Mouse (Mus musculus) thymus, postnatal 4 days (tissue): ENCODE measurements around the gene Fkrp.

Experiments used
- DNase-seq: peaks from one replicate; pipeline ENCODE4 v3.0.0; 2021

The Fkrp gene

DNA sequence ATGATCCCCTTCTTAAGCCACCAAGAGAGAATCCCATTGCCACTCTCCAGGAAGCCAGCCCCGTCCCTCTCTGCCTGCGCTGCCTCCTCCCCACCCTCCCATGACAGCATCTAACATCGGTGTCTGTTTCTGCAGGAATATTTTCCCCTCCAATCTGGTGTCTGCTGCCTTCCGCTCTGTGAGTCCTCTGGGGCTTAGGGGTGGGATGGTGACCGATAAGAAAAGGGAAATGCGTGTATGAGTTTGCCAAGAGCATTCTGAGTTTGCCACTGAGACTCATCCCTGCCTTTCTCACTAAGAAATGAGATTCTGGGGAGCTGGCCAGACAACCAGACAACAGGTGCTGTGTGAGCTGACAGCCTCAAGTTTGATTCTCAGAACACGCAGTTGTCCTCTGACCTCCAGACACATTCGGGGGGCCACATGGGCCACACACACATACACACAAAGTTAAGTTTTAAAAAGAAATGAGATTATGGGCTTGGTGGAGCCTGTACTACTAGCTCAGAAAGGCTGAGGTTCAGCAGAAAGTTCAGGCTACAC lies 30.9 kb downstream of the Fkrp start:
- no peak for DNase-seq

DNA sequence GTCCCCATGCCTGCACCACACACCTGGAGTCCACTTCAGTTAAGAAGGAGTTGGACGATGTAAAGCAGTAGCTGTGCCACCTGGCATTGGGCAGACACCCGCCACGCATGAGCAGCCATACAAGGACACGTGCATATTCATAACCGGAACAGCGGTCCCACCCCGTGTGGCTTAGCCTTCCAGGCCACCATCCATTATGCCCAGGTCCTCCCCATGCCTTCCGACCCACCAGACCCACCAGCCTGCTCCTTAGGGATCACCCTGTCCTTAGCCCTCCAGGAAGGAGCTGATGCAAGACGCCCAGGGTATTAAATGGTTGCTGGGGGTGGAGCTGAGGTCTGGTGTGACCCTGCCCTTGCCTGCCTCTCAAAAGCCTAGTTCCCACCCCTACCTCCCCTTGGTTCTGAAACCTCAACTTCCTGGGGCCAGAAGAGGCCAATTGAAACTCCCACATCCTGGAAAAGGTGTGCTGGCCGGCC lies 32.0 kb downstream of the Fkrp start:
- DNase-seq = no peak

DNA sequence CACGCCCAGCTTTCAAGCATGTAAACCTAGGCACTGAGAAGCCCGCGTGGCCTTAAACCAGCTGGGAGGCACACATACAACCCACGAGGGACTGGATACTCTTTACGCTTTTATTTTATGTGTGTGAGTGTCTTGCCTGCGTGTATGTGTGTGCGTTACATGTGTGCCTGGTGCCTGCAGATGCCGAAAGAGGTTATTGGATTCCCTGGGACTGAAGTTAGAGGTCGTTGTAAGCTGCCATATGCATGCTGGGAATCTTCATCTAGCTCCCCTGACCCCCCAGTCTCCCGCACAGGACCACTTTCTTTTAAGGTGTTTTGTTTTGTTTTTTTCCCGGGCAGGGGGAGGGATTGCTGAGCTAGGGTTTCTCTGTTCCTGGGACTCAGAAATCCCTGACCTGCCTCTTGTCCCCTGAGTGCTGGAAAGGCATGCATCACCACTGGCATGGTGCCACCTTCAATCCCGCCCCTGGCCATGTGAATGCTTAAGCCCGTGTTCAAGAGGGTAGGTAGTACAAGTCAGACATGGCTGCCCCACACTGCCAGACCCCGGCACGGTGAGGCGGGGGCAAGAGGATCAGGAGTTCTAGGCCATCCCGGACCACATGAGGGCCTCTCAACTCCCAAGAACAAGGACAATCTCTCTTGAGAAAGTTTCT lies 32.6 kb downstream of the Fkrp start:
- DNase-seq = no peak

DNA sequence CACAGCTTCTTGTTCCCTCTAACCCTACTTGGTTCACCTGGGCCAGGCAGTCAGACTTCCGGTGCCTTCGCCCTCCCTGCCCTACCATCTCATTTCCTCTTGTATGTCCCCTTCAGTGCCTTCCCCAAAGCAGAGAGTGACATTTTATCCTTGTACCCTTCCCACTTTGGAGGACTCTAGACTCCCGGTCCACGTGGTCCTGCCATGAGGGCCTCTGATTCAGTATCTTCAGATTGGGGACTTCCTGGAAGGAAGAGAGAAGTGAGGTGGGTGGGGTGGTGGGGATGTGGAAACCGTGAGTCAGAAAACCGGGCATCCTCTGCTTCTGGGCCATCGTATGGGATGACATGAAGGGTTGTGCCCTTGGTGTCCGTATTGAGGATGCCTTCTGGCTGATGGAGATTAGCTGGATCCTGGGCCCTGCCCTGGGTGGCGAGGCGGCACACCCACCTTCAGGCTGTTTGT lies 33.3 kb downstream of the Fkrp start:
- peak; percentile 58 for DNase-seq

DNA sequence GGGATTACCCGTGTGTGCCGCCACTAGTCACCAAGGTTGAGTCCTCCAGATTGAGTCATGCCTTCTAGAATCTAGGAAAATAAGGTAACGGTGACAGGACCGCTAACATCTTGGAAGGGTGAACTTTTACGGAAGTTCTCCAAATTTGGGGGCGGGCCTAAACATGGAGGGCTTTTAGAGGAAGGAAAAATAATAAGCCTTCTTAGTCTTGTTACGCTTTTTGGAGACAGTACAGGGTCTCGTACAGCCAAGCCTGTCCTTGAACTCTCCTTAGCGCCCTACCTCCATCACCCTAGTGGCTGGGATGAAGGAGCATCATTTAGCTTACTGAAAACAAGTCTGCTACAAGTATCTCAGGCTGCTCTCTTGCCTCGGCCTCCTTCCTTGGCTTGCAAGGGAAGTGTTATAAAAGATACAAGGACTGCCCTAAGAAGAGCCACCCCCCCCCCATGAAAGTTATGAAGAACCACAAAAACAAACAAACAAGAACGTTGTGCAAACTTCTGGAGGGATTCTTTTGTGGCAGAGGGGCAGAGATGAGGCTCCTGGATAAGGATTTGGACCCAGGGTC lies 33.9 kb downstream of the Fkrp start:
- DNase-seq = peak; percentile 31

DNA sequence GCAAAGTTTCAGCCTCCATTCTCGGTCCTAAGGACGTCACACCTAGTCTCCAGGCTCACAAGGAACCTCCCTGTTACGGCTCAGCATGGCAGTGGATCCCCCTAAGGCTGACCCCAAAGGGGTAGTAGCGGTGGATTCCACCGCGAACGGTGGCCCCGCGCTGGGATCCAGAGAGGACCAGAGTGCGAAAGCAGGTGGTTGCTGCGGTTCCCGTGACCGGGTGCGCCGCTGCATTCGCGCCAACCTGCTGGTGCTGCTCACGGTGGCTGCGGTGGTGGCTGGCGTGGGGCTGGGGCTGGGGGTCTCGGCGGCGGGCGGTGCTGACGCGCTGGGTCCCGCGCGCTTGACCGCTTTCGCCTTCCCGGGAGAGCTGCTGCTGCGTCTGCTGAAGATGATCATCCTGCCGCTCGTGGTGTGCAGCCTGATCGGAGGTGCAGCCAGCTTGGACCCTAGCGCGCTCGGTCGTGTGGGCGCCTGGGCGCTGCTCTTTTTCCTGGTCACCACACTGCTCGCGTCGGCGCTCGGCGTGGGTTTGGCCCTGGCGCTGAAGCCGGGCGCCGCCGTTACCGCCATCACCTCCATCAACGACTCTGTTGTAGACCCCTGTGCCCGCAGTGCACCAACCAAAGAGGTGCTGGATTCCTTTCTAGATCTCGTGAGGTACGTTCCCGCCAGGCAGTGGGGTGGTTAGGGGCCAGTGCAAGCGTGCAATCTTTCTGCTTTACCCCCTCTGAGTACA lies 34.5 kb downstream of the Fkrp start:
- DNase-seq = peak; percentile 70

DNA sequence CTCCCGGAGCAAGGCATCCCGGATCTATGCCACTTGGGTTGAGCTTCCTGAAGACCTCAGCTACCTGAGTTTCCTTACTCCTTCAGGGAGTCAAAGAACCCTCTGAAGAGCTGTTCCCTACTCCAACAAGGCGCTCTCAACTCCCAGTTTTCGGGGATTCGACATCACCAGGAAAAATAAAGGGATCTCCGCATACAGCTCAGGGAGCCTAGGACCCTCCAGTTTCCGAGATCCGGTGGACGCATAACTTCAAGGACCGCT lies 35.0 kb downstream of the Fkrp start:
- no peak for DNase-seq

DNA sequence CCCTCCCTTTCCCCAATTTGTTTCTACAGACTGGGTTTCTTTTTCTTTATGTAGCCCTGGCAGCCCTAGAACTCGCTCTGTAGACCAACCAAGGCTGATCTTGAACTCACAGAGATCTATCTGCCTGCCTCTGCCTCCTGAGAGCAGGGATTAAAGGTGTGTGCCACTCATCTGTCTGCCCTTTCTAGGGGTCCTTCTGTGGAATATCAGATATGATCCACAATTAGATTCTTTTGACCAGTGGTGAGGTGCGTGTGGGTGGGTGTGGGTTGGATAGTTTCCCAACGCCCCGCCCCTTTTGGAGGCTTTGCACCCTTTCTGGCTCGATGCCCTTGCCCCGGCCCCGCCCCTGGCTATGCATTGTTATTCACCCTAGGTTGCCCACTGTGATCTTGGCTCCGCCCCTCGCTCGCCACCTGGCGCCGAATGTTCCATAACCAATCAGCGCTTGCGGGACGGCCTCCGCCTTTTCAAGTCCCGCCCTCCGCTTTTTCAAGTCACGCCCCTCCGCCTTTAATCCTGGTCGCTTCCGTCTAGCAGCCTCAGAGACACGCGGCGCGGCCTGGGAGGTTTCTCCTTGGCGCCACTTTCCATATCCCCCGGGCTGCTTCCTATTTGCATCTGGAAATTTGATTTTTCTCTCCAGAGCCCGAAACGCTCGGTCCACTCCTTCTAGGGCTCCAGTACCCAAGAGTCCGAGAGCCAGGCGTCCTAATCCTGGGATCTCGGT lies 35.5 kb downstream of the Fkrp start, which contains the start of gene Slc1a5:
TSS of gene Slc1a5 (plus strand) at position 516 of the 730 bp plus-strand sequence.
- peak; percentile 97 for DNase-seq

DNA sequence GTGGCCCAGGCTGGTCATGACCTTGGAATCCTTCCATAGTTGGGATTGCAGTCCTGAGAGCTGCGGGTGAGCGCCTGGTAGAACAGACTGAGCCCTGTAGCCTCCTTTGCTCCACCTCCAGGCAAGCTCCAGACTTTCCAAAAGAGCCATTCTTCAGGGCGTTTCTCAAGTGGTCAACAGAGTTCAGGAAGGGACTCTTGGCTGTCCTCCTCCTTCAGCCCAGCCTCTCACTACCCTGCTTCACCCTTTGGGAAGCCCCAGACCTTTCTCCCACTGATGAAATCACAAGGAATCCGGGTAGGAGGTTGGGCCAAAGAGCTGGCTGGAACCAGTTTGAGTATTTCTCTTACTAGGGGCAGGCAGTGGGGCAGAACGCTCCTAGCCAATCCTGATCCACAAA lies 36.5 kb downstream of the Fkrp start:
- no peak for DNase-seq

DNA sequence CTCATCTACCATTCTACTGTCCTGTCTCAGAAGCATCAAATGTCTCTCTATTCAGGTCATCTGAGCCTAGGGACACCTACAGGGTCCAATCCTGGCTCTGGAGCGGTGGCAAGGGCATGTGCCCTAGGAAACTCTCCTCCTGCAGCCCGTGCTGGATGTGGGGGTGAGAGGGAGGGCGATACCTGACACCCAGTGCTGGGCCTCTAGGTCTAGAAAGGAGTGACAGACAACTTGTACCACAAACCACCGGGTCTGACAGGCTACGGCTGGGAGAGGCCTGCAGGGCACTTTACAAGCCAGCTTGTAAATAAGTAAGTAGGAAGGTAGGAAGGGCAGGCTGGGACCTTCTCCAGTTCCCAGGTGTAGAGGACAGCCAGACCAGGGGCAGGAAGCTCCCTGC lies 40.6 kb downstream of the Fkrp start:
- no peak for DNase-seq

DNA sequence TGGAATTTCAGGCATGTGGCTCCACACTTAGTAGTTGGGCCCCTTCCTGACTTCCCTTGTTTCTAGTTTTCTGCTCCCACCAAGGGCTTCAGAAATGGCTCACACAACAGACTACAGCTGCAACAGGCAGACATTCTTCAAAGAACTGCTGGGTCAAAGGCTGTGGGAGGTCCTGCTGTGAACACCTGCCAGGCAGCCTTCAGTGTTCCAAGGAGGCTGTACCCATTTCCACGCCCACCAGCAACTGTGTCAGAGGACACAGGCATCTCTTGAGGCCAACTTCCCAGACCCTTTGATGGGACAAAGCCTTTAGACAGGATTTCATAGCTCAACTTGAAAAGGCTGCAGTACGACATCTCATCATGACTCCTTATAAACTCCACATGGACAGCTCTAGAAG lies 50.1 kb downstream of the Fkrp start:
- peak; percentile 71 for DNase-seq

DNA sequence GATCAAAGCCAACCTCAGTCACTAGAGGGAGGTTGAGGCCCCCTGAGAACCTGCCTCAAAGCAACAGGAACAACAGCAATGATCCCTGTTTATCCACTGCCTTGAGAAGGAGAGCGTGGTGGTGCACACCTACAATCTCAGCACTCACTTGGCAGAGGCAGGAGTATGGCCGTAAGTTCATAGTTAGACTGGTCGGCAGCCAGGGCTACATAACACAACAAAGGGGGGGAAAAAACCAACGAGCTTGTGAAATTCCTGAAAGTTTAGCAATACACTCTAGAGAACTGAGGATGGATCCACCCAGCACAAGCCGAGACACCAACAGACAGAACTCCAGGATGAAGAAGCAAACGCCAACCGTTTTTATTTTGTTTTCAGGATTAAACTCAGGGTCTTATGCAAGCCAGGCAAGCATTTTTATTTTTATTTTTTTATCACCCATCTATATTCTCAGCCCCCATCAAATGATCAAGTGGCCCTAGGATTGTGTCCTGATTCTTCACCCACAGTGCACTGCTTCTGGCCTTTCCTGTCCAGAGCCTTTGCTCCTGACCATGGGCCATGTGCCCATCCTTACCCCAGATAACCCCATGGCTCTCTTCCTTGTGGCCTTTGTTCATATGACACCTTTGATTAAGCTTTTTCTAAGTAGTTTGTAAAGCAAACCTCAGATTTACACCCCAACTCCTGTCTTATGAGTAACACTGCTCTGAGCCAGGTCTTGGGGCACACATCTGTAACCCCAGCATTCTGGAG lies 52.9 kb downstream of the Fkrp start:
- DNase-seq = no peak

DNA sequence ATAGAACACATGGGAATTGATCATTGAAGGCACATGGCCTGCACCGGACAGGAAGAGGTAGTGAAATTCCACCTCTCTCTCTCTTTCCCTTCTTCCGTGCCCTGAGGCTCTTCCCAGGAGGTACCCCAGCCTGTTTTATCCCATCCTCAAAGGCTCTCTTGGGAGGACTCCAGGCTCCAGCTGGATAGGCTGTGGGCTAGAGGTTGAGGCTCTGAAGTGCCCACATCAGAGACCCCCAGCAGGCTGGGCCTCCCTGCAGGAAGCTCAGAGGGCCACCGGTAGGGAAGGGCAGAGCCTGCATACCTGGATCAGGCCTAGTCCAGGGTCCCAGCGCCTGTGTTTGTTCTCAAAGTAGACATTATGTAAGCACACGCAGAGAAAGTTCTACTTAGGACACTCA lies 54.9 kb downstream of the Fkrp start:
- no peak for DNase-seq

DNA sequence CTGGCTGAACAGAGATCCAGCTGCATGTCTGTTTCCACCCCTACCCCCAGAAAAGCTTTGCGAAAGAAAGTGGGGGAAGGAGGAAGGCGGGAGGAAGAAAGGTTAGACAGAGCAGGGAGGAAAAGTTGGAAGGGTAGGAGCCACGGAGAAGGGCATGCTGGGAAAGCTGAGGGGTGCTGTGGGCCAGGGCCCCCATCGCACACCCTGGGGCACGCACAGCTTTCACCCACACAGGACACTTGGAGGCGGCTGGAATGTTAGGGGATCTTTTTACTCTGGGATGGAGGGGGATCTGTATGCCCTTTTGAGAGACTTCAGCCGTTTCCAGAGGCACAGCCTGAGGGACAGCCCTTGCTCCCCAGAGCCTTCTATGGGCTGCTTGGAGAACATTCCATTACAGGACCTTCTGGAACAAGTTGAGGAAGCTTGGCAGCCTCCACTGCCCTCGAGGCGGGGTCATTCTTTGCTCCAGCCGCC lies 55.5 kb downstream of the Fkrp start:
- DNase-seq = no peak

DNA sequence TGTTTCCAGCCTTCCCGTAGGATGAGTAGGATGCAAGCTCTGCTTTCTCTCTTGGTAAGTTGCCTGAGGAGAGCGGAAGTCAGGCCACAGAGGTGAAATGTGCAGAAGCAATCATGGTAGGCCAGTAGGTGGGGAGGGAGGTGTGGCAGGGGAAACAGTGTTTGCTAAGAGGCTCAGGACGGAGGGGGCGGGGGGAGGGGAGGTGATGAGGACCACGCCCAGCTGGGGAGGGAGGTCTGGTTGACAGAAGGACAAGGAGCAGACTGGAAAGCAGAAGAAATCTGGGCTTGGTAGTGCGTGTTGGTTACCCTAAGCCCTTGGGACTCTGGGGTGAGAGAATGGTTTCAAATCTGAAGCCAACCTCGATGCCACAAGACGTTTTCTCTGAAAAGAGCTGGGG lies 56.2 kb downstream of the Fkrp start:
- peak; percentile 49 for DNase-seq
